In the genomic region with DNA sequence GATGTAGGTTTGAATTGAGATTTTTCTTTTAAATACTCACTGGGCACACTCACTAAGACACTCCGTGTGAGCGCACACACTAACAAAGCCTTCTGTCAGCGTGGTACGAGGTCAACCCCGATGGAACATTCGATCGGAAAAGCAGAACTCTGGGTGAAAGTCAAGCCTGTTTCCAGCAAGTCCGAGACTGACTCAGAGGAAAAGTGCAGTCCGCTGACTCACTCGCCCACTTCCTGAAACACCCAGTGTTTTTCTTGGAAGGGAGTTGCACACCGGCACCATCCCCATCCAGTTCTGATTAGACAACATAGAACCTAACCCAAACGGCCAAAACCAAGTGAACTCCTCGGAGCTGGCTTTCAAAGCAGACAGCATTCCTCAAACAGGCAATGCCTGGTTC, we compare ENCODE assay signal across 7 mouse cellular contexts.
DNase-seq lines count a peak whose midpoint lies in the region; ATAC-seq lines count a peak whose summit lies in the region.

No protein-coding gene starts in this region.

- H3K4me3 ChIP-seq in heart, embryonic 11.5 days (ENCODE audit: low read depth, low read length): no peak overlapping the region
- 0 out of 2 replicates have a peak overlapping the region, but pooled peaks have one; percentile 0 for H3K4me3 ChIP-seq in liver, embryonic 11.5 days (ENCODE audit: low read depth, low read length)
- no peak overlapping the region for H3K4me3 ChIP-seq in midbrain, embryonic 15.5 days

- H3K4me2 ChIP-seq in heart, embryonic 11.5 days: no peak overlapping the region
- peak overlapping the region; percentile 36 for H3K4me2 ChIP-seq in liver, embryonic 11.5 days
- no peak overlapping the region for H3K4me2 ChIP-seq in midbrain, embryonic 15.5 days

- H3K27ac ChIP-seq in heart, embryonic 11.5 days (ENCODE audit: low read depth, low read length): 0 out of 2 replicates have a peak overlapping the region, but pooled peaks have one; percentile 16
- peak overlapping the region; percentile 32; the same call in 1 of the 2 replicates for H3K27ac ChIP-seq in liver, embryonic 11.5 days (ENCODE audit: low read depth, low read length)
- H3K27ac ChIP-seq in midbrain, embryonic 15.5 days: no peak overlapping the region

- peak; percentile 96 for DNase-seq in NIH3T3 (ENCODE audit: low read depth)
- DNase-seq in adrenal gland, postnatal 25 days: peak; percentile 65
- DNase-seq in liver, embryonic 11.5 days (ENCODE audit: low spot score): no peak
- DNase-seq in right cerebral cortex, postnatal 36 days (ENCODE audit: low spot score in 2 of 2): peak; percentile 10 to 13
- DNase-seq in cerebellum, adult 9-10 months: no peak

- H3K4me1 ChIP-seq in heart, embryonic 11.5 days (ENCODE audit: control insufficient read depth, insufficient read depth, low read length): peaks cover 8% of the 10 kb centered on the region; the same call in 1 of the 2 replicates
- peaks cover 22% of the 10 kb centered on the region for H3K4me1 ChIP-seq in liver, embryonic 11.5 days (replicated peaks; ENCODE audit: control insufficient read depth, insufficient read depth, low read length)
- peaks cover 5% of the 10 kb centered on the region; the same call in 1 of the 2 replicates for H3K4me1 ChIP-seq in midbrain, embryonic 15.5 days

- no peaks in the 10 kb centered on the region for H3K27me3 ChIP-seq in heart, embryonic 11.5 days (ENCODE audit: control insufficient read depth, insufficient read depth, low read length)
- H3K27me3 ChIP-seq in liver, embryonic 11.5 days (replicated peaks; ENCODE audit: control insufficient read depth, insufficient read depth, low read length): no peaks in the 10 kb centered on the region
- no peaks in the 10 kb centered on the region for H3K27me3 ChIP-seq in midbrain, embryonic 15.5 days (replicated peaks)

- no peaks in the 10 kb centered on the region for H3K9me3 ChIP-seq in heart, embryonic 11.5 days (replicated peaks; ENCODE audit: control insufficient read depth, low read length)
- H3K9me3 ChIP-seq in liver, embryonic 11.5 days (ENCODE audit: control insufficient read depth, low read length): no peaks in the 10 kb centered on the region
- H3K9me3 ChIP-seq in midbrain, embryonic 15.5 days: no peaks in the 10 kb centered on the region

- no peaks in the 10 kb centered on the region for H3K36me3 ChIP-seq in heart, embryonic 11.5 days (ENCODE audit: control insufficient read depth, insufficient read depth, low read length)
- no peaks in the 10 kb centered on the region for H3K36me3 ChIP-seq in liver, embryonic 11.5 days (ENCODE audit: control insufficient read depth, insufficient read depth, low read length)
- no peaks in the 10 kb centered on the region for H3K36me3 ChIP-seq in midbrain, embryonic 15.5 days (replicated peaks)

- no peak overlapping the region for H3K9ac ChIP-seq in heart, embryonic 11.5 days (ENCODE audit: low read depth, low read length)
- H3K9ac ChIP-seq in liver, embryonic 11.5 days (ENCODE audit: low read depth, low read length): no peak overlapping the region
- H3K9ac ChIP-seq in midbrain, embryonic 15.5 days: no peak overlapping the region

- WGBS in heart, embryonic 11.5 days (ENCODE audit: insufficient replicate concordance): 65% methylated on average over 13 of the region's 13 CpGs
- 44% methylated on average over 13 of the region's 13 CpGs for WGBS in liver, embryonic 11.5 days
- 83% methylated on average over 13 of the region's 13 CpGs for WGBS in midbrain, embryonic 15.5 days

- ATAC-seq in heart, embryonic 11.5 days (replicated peaks; ENCODE audit: insufficient number of reproducible peaks, low FRiP score, low TSS enrichment): 0 out of 2 replicates have a peak, but pooled peaks have one; percentile 29
- ATAC-seq in liver, embryonic 11.5 days (replicated peaks; ENCODE audit: low FRiP score): no peak
- ATAC-seq in midbrain, embryonic 15.5 days (replicated peaks): no peak

Comparison
In these comparisons a context has a peak if more than half of its experiments do, and no peak if none do; other contexts are left out.
1. DNase-seq: peak in NIH3T3 (single experiment), adrenal gland, postnatal 25 days (single experiment) and right cerebral cortex, postnatal 36 days (2 of 2); none in liver, embryonic 11.5 days (single experiment) and cerebellum, adult 9-10 months (single experiment).